Mouse (Mus musculus): ENCODE results near the gene Zkscan2. TPM values are rescaled to one million over a fixed set of nuclear protein-coding genes. Genes with fewer than 3 reads are reported as not detected.
A peak's percentile ranks its signal among the peaks of the same experiment; 100 is the strongest.

Gene Zkscan2
- total and polyA plus RNA-seq, 3 experiments, result 0.33 TPM; not detected in 2

- no peaks in the 10 kb centered on the region for H3K9me3 ChIP-seq (replicated peaks)
- no peaks in the 10 kb centered on the region for H3K36me3 ChIP-seq (replicated peaks)
- TF ChIP-seq TAL1 (conservative IDR thresholded peaks at IDR 0.05; ENCODE audit: low read depth, low read length) (peak; percentile 91), GATA2 (IDR thresholded peaks at IDR 0.05; ENCODE audit: borderline replicate concordance, low read depth, low read length) (no peak)
- DNase-seq (ENCODE audit: low spot score) (peak; percentile 71), ATAC-seq (ENCODE audit: extremely low read depth, insufficient number of reproducible peaks, low FRiP score, poor library complexity, severe bottlenecking) (peak; percentile 74)
- peaks cover 72% of the 10 kb centered on the region for H3K4me1 ChIP-seq (ENCODE audit: insufficient read depth, low read depth, low read length)
- peaks cover 13% of the 10 kb centered on the region for H3K27me3 ChIP-seq (ENCODE audit: insufficient read depth, low read length)
- peak within 1 kb of the TSS; percentile 56; the same call in 1 of the 2 replicates for H3K4me3 ChIP-seq (ENCODE audit: low read depth, low read length)
Measured at GRCm38 (mm10) chr7:123462070-123462501, 38.2 kb downstream of the Zkscan2 start, which contains the start of gene Aqp8. Gene Aqp8 (plus strand): TSS chr7:123462291.

- no peak for ATAC-seq (ENCODE audit: extremely low read depth, insufficient number of reproducible peaks, low FRiP score, poor library complexity, severe bottlenecking)
- DNase-seq (ENCODE audit: low spot score), result no peak
- no peak for TF ChIP-seq POLR2AphosphoS5 (IDR thresholded peaks at IDR 0.05; ENCODE audit: insufficient replicate concordance, low read depth, low read length)
- TF ChIP-seq TAL1 (conservative IDR thresholded peaks at IDR 0.05; ENCODE audit: low read depth, low read length), result no peak
- TF ChIP-seq GATA1 (IDR thresholded peaks at IDR 0.05; ENCODE audit: borderline replicate concordance, low read length), result no peak
- TF ChIP-seq GATA2 (IDR thresholded peaks at IDR 0.05; ENCODE audit: borderline replicate concordance, low read depth, low read length), result no peak
- no peak for TF ChIP-seq CTCF (IDR thresholded peaks at IDR 0.05; ENCODE audit: low read depth, low read length)
- peaks cover 78% of the 10 kb centered on the region for H3K4me1 ChIP-seq (ENCODE audit: insufficient read depth, low read depth, low read length)
- H3K4me3 ChIP-seq (ENCODE audit: low read depth, low read length), result peak overlapping the region; percentile 56; the same call in 1 of the 2 replicates
- no peaks in the 10 kb centered on the region for H3K9me3 ChIP-seq (replicated peaks)
- no peaks in the 10 kb centered on the region for H3K36me3 ChIP-seq (replicated peaks)
- peaks cover 9% of the 10 kb centered on the region; the same call in 1 of the 2 replicates for H3K27me3 ChIP-seq (ENCODE audit: insufficient read depth, low read length)
Measured at GRCm38 (mm10) chr7:123461316-123461715, 38.9 kb downstream of the Zkscan2 start.

- H3K27me3 ChIP-seq (ENCODE audit: insufficient read depth, low read length), result 0 out of 2 replicates have a peak, but pooled peaks cover 3% of the 10 kb centered on the region
- ATAC-seq (ENCODE audit: extremely low read depth, insufficient number of reproducible peaks, low FRiP score, poor library complexity, severe bottlenecking), result peak; percentile 67
- peak; percentile 33 for DNase-seq (ENCODE audit: low spot score)
- no peaks in the 10 kb centered on the region for H3K9me3 ChIP-seq (replicated peaks)
- H3K36me3 ChIP-seq (replicated peaks), result no peaks in the 10 kb centered on the region
- H3K4me3 ChIP-seq (ENCODE audit: low read depth, low read length), result no peak overlapping the region; the same call in 1 of the 2 replicates
- peaks cover 74% of the 10 kb centered on the region for H3K4me1 ChIP-seq (ENCODE audit: insufficient read depth, low read depth, low read length)
- TF ChIP-seq POLR2AphosphoS5 (IDR thresholded peaks at IDR 0.05; ENCODE audit: insufficient replicate concordance, low read depth, low read length), result no peak
- peak; percentile 91 for TF ChIP-seq TAL1 (conservative IDR thresholded peaks at IDR 0.05; ENCODE audit: low read depth, low read length)
Measured at GRCm38 (mm10) chr7:123459247-123459646, 41.0 kb downstream of the Zkscan2 start.

GRCm38 (mm10) chr7:123458309-123458708 lies 41.9 kb downstream of the Zkscan2 start:
- no peaks in the 10 kb centered on the region for H3K36me3 ChIP-seq (replicated peaks)
- H3K9me3 ChIP-seq (replicated peaks), result no peaks in the 10 kb centered on the region
- ATAC-seq (ENCODE audit: extremely low read depth, insufficient number of reproducible peaks, low FRiP score, poor library complexity, severe bottlenecking), result no peak
- TF ChIP-seq CTCF (IDR thresholded peaks at IDR 0.05; ENCODE audit: low read depth, low read length) (no peak), TAL1 (conservative IDR thresholded peaks at IDR 0.05; ENCODE audit: low read depth, low read length) (no peak), POLR2AphosphoS5 (IDR thresholded peaks at IDR 0.05; ENCODE audit: insufficient replicate concordance, low read depth, low read length) (no peak), GATA2 (IDR thresholded peaks at IDR 0.05; ENCODE audit: borderline replicate concordance, low read depth, low read length) (no peak)
- H3K4me1 ChIP-seq (ENCODE audit: insufficient read depth, low read depth, low read length), result peaks cover 68% of the 10 kb centered on the region
- peaks cover 5% of the 10 kb centered on the region; the same call in 1 of the 2 replicates for H3K27me3 ChIP-seq (ENCODE audit: insufficient read depth, low read length)
- H3K4me3 ChIP-seq (ENCODE audit: low read depth, low read length), result no peak overlapping the region; the same call in 1 of the 2 replicates
- peak; percentile 11 for DNase-seq (ENCODE audit: low spot score)

GRCm38 (mm10) chr7:123455088-123455487 lies 45.2 kb downstream of the Zkscan2 start:
- Histone ChIP-seq H3K36me3 (replicated peaks) (no peaks in the 10 kb centered on the region), H3K4me1 (ENCODE audit: insufficient read depth, low read depth, low read length) (peaks cover 38% of the 10 kb centered on the region), H3K4me3 (ENCODE audit: low read depth, low read length) (no peak overlapping the region), H3K9me3 (replicated peaks) (no peaks in the 10 kb centered on the region), H3K27me3 (ENCODE audit: insufficient read depth, low read length) (peaks cover 5% of the 10 kb centered on the region; the same call in 1 of the 2 replicates)
- TF ChIP-seq GATA2 (IDR thresholded peaks at IDR 0.05; ENCODE audit: borderline replicate concordance, low read depth, low read length) (no peak), GATA1 (IDR thresholded peaks at IDR 0.05; ENCODE audit: borderline replicate concordance, low read length) (no peak), TAL1 (conservative IDR thresholded peaks at IDR 0.05; ENCODE audit: low read depth, low read length) (no peak), POLR2AphosphoS5 (IDR thresholded peaks at IDR 0.05; ENCODE audit: insufficient replicate concordance, low read depth, low read length) (no peak), CTCF (IDR thresholded peaks at IDR 0.05; ENCODE audit: low read depth, low read length) (no peak)
- ATAC-seq (ENCODE audit: extremely low read depth, insufficient number of reproducible peaks, low FRiP score, poor library complexity, severe bottlenecking) (no peak), DNase-seq (ENCODE audit: low spot score) (no peak)

- H3K4me3 ChIP-seq (ENCODE audit: low read depth, low read length), result no peak overlapping the region
- H3K27me3 ChIP-seq (ENCODE audit: insufficient read depth, low read length), result peaks cover 5% of the 10 kb centered on the region; the same call in 1 of the 2 replicates
- ATAC-seq (ENCODE audit: extremely low read depth, insufficient number of reproducible peaks, low FRiP score, poor library complexity, severe bottlenecking), result no peak
- no peaks in the 10 kb centered on the region for H3K9me3 ChIP-seq (replicated peaks)
- H3K4me1 ChIP-seq (ENCODE audit: insufficient read depth, low read depth, low read length), result peaks cover 20% of the 10 kb centered on the region
- no peak for DNase-seq (ENCODE audit: low spot score)
- no peak for TF ChIP-seq TAL1 (conservative IDR thresholded peaks at IDR 0.05; ENCODE audit: low read depth, low read length)
- no peak for TF ChIP-seq CTCF (IDR thresholded peaks at IDR 0.05; ENCODE audit: low read depth, low read length)
- no peak for TF ChIP-seq GATA1 (IDR thresholded peaks at IDR 0.05; ENCODE audit: borderline replicate concordance, low read length)
- TF ChIP-seq GATA2 (IDR thresholded peaks at IDR 0.05; ENCODE audit: borderline replicate concordance, low read depth, low read length), result no peak
- TF ChIP-seq POLR2AphosphoS5 (IDR thresholded peaks at IDR 0.05; ENCODE audit: insufficient replicate concordance, low read depth, low read length), result no peak
- H3K36me3 ChIP-seq (replicated peaks), result no peaks in the 10 kb centered on the region
Measured at GRCm38 (mm10) chr7:123453066-123453465, 47.2 kb downstream of the Zkscan2 start.
